Mouse (Mus musculus) naive thymus-derived CD4-positive, alpha-beta T cell, adult 2 months (primary cell): ENCODE measurements around the gene Sema3a.

Experiments used
- DNase-seq: peaks from one replicate; pipeline ENCODE4 v3.0.0-alpha.2; 2011; ENCODE audit warnings: low read depth

Sema3a gene

GRCm38 (mm10) chr5:13320138-13320537, 194.9 kb downstream of the Sema3a start:
- DNase-seq, result no peak

GRCm38 (mm10) chr5:13327281-13327680, 202.1 kb downstream of the Sema3a start:
- DNase-seq, result no peak

- DNase-seq, result no peak
Measured at GRCm38 (mm10) chr5:13331412-13331811, 206.2 kb downstream of the Sema3a start.

- DNase-seq, result no peak
Measured at GRCm38 (mm10) chr5:13337665-13338064, 212.5 kb downstream of the Sema3a start.

- no peak for DNase-seq
Measured at GRCm38 (mm10) chr5:13347068-13347467, 221.9 kb downstream of the Sema3a start.

- no peak for DNase-seq
Measured at GRCm38 (mm10) chr5:13351611-13352010, 226.4 kb downstream of the Sema3a start.

- no peak for DNase-seq
Measured at GRCm38 (mm10) chr5:13352995-13353394, 227.8 kb downstream of the Sema3a start.

GRCm38 (mm10) chr5:13353539-13353938, 228.3 kb downstream of the Sema3a start:
- no peak for DNase-seq

GRCm38 (mm10) chr5:13354913-13355312, 229.7 kb downstream of the Sema3a start:
- DNase-seq, result no peak

GRCm38 (mm10) chr5:13358770-13359169, 233.6 kb downstream of the Sema3a start:
- no peak for DNase-seq

- DNase-seq, result no peak
Measured at GRCm38 (mm10) chr5:13360711-13361110, 235.5 kb downstream of the Sema3a start.

- DNase-seq, result no peak
Measured at GRCm38 (mm10) chr5:13365108-13365507, 239.9 kb downstream of the Sema3a start.

GRCm38 (mm10) chr5:13379223-13379622, 254.0 kb downstream of the Sema3a start:
- DNase-seq, result no peak

- DNase-seq, result no peak
Measured at GRCm38 (mm10) chr5:13384047-13384446, 258.8 kb downstream of the Sema3a start.

GRCm38 (mm10) chr5:13384714-13385113, 259.5 kb downstream of the Sema3a start:
- DNase-seq, result no peak

- DNase-seq, result no peak
Measured at GRCm38 (mm10) chr5:13386603-13387002, 261.4 kb downstream of the Sema3a start.

GRCm38 (mm10) chr5:13387679-13388078, 262.5 kb downstream of the Sema3a start:
- DNase-seq, result no peak

GRCm38 (mm10) chr5:13389995-13390394, 264.8 kb downstream of the Sema3a start:
- no peak for DNase-seq

GRCm38 (mm10) chr5:13405432-13405831, 280.2 kb downstream of the Sema3a start:
- DNase-seq, result no peak

GRCm38 (mm10) chr5:13406131-13406530, 280.9 kb downstream of the Sema3a start:
- no peak for DNase-seq

- no peak for DNase-seq
Measured at GRCm38 (mm10) chr5:13411920-13412319, 286.7 kb downstream of the Sema3a start.

GRCm38 (mm10) chr5:13413915-13414525, 288.8 kb downstream of the Sema3a start:
- DNase-seq, result no peak

- no peak for DNase-seq
Measured at GRCm38 (mm10) chr5:13416960-13417710, 291.9 kb downstream of the Sema3a start.
